Comparison of ENCODE assay signal across 8 mouse cellular contexts in genomic region chr12:70974441-70975266, GRCm38 (mm10). TPM values are rescaled to one million over a fixed set of nuclear protein-coding genes. Genes with fewer than 3 reads are reported as not detected.
A peak's percentile ranks its signal among the peaks of the same experiment; 100 is the strongest.
DNase-seq lines count a peak whose midpoint lies in the region; ATAC-seq lines count a peak whose summit lies in the region.

TSS of gene Psma3 (plus strand) at chr12:70974621.

- under 1% methylated on average over 71 of the region's 71 CpGs for WGBS in hindbrain, embryonic 11.5 days

- H3K4me3 ChIP-seq in hindbrain, embryonic 11.5 days (ENCODE audit: low read depth, low read length): peak within 1 kb of the TSS; percentile 96

- no peaks in the 10 kb centered on the region for H3K4me1 ChIP-seq in hindbrain, embryonic 11.5 days (replicated peaks; ENCODE audit: control insufficient read depth, insufficient read depth, low read length)

- peak; percentile 95 for DNase-seq in Muller cell, postnatal 12 days (ENCODE audit: inconsistent ontology term)
- peak; percentile 93 for DNase-seq in cerebellum, adult 9-11 months
- DNase-seq in frontal cortex, adult 2 months (ENCODE audit: extremely low spot score in 1 of 2, low spot score in 1 of 2): peak; percentile 82 to 93
- peak; percentile 96 for DNase-seq in hindbrain, embryonic 11.5 days (ENCODE audit: low spot score)
- peak; percentile 83 to 88 for DNase-seq in layer of hippocampus, postnatal 10 days (ENCODE audit: low spot score in 2 of 2)
- DNase-seq in lung, postnatal 10 days: peak; percentile 95
- peak; percentile 87 for DNase-seq in ovary, postnatal 36 days (ENCODE audit: low spot score)
- DNase-seq in thymus, postnatal 25 days: peak; percentile 87

- no peaks in the 10 kb centered on the region for H3K36me3 ChIP-seq in hindbrain, embryonic 11.5 days (ENCODE audit: control insufficient read depth, insufficient read depth, low read length)

- peak; percentile 99 for ATAC-seq in hindbrain, embryonic 11.5 days (ENCODE audit: low FRiP score)

- H3K9me3 ChIP-seq in hindbrain, embryonic 11.5 days (ENCODE audit: control insufficient read depth, low read length): no peaks in the 10 kb centered on the region

- H3K27ac ChIP-seq in hindbrain, embryonic 11.5 days (ENCODE audit: low read depth, low read length): peak within 1 kb of the TSS; percentile 95

- peak within 1 kb of the TSS; percentile 63 for H3K4me2 ChIP-seq in hindbrain, embryonic 11.5 days (replicated peaks; ENCODE audit: low read depth, low read length)

- H3K27me3 ChIP-seq in hindbrain, embryonic 11.5 days (ENCODE audit: control insufficient read depth, insufficient read depth, low read length): no peaks in the 10 kb centered on the region

- peak within 1 kb of the TSS; percentile 95 for H3K9ac ChIP-seq in hindbrain, embryonic 11.5 days (ENCODE audit: low read depth, low read length)

RNA-seq across cellular contexts. Expression of gene Psma3, which starts in this region (rescaled TPM):
- polyA plus RNA-seq in frontal cortex, adult 2 months (2012; rRNA removed): 178 and 196 TPM in 2 replicates
- 683 and 711 TPM in 2 replicates for polyA plus RNA-seq in hindbrain, embryonic 11.5 days (2014; fragmentation: Nextera tagmentation; extraction: Ambion mirVana)
- 100 to 1,000 TPM; 218 to 287 TPM for total RNA-seq in layer of hippocampus, postnatal 10 days (2021)

Comparison
In these comparisons a context has a peak if more than half of its experiments do, and no peak if none do; other contexts are left out.
1. Peak in every context shown above with its lines: DNase-seq, ATAC-seq, H3K4me3 ChIP-seq and H3K27ac ChIP-seq.